Mouse (Mus musculus): Measurements from ENCODE around the gene Rita1.

The Rita1 gene

GRCm38 (mm10) chr5:120600946-120601668 lies 11.3 kb downstream of the Rita1 start:
- peak; percentile 49 for DNase-seq (ENCODE audit: low read depth, low spot score)

DNA sequence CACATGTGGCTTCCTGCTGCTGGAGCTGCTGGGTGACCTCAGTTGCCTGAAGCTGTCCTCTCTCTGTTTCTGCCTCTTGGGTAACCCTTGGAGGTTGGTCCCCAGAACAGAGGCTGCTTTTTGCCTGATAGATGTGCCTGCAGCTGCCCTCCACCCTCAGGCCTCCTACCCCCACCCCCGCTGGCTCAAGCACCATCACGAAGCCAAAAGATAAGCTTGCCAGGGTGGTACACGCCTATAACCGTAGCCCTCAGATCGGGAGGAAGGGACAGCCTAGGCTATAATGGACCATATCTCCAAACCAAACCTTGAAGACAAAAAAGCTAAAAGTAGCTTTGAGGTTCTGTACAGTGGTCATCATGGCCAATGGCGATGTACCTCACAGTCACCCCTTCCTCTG lies 12.8 kb downstream of the Rita1 start:
- DNase-seq (ENCODE audit: low read depth, low spot score): no peak

- no peak for DNase-seq (ENCODE audit: low read depth, low spot score)
Measured at GRCm38 (mm10) chr5:120594485-120594884, 17.9 kb downstream of the Rita1 start.

- DNase-seq (ENCODE audit: low read depth, low spot score): peak; percentile 62
Measured at GRCm38 (mm10) chr5:120592141-120592540, 20.2 kb downstream of the Rita1 start.

DNA sequence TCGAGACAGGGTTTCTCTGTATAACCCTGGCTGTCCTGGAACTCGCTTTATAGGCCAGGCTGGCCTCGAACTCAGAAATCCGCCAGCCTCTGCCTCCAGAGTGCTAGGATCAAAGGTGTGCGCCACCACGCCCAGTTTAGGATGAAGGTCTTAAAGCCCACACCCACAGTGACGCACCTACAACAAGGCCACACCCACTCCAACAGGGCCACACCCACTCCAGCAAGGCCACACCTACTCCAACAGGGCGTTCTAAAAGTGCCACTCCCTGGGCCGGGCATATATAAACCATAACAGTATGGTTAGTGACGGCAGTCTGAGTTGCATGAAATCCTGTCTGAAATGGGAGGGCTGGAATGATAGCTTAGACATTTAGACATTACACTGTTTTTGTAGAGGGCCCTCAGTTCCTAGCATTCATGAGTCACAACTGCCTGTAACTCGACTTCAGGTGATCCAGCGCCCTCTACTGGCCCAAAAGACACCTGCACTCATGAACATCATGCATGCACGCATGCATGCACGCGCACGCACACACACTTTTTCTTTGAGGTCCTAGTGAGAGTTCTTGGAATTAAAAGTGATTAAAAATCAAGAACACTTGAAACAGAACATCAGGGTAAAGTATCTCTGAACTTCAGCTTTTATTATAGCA lies 21.9 kb downstream of the Rita1 start:
- peak; percentile 78 for DNase-seq (ENCODE audit: low read depth, low spot score)

DNA sequence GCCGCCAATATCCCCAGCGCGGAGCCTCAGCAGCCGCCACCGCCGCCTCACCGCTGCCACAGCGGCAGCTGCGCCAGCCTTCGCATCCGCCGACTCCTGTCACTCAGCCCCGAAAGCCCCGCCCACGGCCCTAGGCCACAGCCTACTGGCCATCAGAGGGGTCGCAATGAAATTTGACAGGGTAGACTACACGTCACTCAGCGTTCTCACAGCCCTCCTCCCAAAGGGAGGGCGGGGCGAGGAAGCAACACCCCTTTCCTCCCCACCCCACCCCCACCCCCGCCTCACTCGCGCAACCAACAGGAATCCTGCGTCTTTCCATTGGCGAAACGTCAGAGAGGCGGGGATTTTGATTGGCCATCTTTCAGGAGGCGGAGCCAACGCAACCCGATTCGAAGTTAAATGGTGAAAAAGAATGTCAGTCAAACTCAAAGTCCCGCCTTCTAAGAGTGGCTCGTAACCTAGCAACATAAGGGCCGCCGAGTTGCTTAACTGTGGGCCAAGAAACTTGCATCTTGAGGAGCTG lies 23.8 kb downstream of the Rita1 start, which contains the start of the genes Tpcn1 and Iqcd:
Tpcn1 (minus strand) TSS at position 105 of the 526 bp plus-strand sequence.
Iqcd (plus strand) TSS at position 448 of the 526 bp plus-strand sequence.
- peak; percentile 100 for DNase-seq (ENCODE audit: low read depth, low spot score)

- DNase-seq (ENCODE audit: low read depth, low spot score): peak; percentile 26
Measured at GRCm38 (mm10) chr5:120587940-120588568, 24.3 kb downstream of the Rita1 start.

DNA sequence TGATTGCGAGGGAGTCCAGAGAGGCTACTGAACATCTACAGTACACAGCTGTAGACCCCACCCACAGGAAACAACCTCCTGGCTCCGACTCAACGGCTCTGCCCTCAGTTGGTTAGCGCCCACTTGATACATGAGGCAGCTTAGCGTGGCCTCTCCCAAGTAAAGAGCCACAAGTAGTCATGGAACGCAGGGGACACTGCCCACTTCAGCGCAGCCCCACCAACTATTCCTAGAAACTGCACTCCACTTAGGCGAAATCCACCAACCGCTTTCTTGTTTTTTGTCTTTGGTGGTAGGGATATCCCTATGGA lies 24.8 kb downstream of the Rita1 start:
- DNase-seq (ENCODE audit: low read depth, low spot score): peak; percentile 70

- peak; percentile 26 for DNase-seq (ENCODE audit: low read depth, low spot score)
Measured at GRCm38 (mm10) chr5:120586741-120587615, 25.4 kb downstream of the Rita1 start.

GRCm38 (mm10) chr5:120584968-120585367 lies 27.4 kb downstream of the Rita1 start:
- DNase-seq (ENCODE audit: low read depth, low spot score): no peak

GRCm38 (mm10) chr5:120583511-120583910 lies 28.9 kb downstream of the Rita1 start:
- DNase-seq (ENCODE audit: low read depth, low spot score): peak; percentile 58

DNA sequence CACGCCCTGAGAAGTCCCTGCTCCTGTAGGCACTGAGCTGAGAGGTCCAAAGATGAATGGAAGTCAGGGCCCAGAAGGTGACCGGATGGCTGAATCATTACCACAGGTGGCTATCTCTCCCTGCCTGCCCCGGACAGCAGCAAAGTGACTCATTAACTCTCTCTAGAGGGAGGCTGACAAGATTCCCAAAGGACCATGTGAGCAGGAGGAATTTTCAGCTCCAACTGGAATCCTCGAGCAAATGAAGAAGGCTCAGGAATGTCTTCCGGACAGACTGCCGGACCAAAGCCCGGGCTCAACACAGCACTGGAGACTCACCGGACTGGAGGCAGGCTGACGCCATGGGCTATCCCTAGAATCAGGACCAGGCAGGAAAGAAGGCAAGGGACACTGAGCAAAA lies 30.4 kb downstream of the Rita1 start:
- DNase-seq (ENCODE audit: low read depth, low spot score): no peak

- DNase-seq (ENCODE audit: low read depth, low spot score): no peak
Measured at GRCm38 (mm10) chr5:120579898-120580626, 32.3 kb downstream of the Rita1 start.

DNA sequence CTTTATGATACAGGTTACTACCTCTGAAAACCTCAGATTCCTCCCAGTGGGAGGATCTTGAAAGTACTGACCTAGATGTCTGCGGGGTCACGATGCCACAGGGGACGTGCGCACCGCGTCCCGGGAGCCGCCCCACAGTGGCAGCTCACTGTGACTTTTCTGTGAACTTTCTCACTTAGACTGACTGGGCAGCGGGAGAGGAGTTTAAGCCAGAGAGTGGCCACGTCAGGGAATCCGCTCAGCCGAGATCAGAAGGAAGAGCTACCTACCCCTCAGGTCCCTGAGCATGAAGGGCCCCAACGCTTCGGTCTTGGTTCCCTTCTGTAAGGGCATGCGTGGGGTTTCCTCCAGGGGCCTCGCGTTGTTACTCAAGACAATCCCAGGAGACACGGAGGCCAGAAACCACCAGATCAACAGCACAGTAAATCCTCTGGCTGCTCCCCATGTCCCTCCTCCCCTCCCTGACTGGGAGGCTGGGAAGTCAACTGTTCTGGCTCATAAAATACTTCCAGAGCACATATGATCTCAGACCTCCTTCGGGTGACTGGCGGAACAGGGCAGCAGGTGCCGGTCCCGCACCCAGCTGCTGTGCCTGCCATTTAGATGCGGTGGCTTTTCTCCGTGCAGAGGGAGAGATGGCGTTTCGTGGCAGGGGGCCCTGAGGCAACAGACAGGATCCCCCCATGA lies 33.0 kb downstream of the Rita1 start:
- DNase-seq (ENCODE audit: low read depth, low spot score): peak; percentile 57

GRCm38 (mm10) chr5:120578504-120579081 lies 33.8 kb downstream of the Rita1 start:
- peak; percentile 80 for DNase-seq (ENCODE audit: low read depth, low spot score)

DNA sequence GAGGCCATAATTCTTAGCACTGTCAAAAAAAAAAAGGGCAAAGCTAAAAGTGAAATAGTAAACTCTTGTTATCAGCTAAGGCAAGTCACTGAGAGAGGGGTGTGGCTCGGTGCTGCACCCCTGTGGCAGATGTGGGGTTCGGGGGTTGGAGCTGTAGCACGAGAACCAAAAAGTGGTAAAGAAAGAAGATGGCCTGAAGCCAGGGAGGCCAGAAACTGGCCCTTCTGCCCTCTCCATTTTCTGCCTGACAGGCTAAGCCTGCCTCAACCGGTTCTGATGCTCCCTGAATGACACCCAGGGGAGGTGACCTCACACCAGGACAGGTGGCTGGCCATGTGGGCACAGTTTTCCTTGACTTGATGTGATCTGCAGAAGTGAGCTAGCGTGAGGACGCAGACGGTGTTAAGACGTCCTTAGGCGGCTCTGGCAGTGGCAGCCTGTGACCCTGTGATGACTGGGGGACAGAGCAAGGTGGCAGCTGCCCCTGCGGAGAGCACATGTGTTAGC lies 34.4 kb downstream of the Rita1 start:
- peak; percentile 71 for DNase-seq (ENCODE audit: low read depth, low spot score)

- DNase-seq (ENCODE audit: low read depth, low spot score): peak; percentile 52
Measured at GRCm38 (mm10) chr5:120576781-120577301, 35.5 kb downstream of the Rita1 start.

DNA sequence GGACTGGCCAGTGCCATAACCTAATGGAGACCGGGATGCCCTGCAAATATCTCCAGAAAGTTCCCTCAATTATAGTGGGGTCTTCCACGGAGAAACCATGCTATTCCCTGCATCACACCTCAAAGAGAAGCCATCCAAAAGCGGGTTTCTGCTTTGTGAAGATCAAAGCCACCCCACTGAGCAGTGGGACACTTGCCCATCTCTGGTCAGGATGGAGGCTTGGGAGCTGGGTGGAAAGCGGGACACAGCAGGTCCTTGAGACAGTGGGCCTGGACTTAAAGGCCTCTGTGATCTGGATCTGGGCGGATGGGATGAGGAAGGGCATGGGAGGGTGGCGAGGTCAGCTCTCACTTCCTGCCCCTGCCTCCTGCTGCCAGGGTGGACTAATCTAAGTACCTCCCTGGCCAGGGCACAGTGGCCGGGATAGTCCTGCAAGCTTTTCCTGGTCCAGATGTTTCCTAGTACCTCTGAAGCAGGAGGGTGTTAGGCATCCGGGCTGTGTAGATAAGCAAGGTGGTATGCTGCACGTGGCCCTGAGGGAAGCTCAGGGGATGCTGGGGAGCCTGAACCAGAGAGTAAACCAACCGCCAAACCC lies 37.8 kb downstream of the Rita1 start:
- no peak for DNase-seq (ENCODE audit: low read depth, low spot score)
